Mouse (Mus musculus): ENCODE data around the gene Arhgap9.

Gene Arhgap9

DNA sequence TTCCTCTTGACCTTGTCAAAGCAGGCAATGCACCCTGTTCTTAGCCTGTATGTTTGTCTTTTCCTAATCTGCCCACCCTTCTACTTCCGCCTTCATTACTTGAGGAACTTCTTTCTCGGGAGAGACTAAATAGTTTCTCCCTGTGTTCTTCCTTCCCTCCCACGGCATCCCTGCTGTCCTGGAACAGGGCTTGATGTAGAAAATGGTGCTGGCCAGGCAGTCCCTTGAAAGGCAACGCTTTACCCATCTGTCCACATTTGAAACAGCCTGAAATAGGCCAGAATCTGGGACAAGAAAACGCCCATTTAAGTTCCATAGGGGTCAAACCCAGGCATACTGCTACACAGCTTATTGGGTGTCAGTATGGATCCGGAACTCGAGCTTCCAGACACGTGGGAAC lies 28.0 kb downstream of the Arhgap9 start:
- no peak for DNase-seq

DNA sequence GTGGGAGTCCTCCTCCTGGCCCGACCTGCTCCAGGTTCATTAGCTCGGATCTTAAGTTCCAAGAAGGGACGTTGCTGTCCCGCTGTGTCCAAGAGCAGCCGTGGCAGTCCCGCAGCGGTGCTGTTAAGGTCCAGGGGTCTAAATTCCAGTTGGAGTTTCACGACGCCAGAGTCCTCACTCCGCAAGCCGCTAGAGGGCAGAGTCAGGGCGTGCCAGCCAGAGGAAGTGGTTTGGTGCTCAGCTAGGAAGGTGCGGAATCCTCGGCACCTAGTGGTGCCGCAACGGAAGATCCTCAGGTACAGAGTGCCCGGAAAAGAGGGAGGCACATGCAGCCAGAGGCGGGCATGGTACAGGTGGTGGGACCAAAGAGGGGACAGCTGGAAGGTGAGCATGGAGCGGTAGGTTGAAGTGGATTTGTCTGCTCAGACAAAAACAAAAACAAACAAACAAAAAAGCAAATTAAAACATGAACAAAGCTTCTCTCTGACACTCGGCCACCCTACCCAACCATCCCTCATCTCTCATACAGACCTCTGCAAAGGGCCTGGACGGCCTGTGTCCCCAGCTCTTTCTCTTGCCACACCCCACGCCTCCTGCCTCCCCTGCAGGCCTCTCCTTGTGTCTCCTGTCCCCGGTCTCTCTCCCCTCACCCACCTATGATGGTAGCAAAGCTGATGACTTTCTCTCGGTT lies 29.0 kb downstream of the Arhgap9 start:
- peak; percentile 76 to 78 for DNase-seq

DNA sequence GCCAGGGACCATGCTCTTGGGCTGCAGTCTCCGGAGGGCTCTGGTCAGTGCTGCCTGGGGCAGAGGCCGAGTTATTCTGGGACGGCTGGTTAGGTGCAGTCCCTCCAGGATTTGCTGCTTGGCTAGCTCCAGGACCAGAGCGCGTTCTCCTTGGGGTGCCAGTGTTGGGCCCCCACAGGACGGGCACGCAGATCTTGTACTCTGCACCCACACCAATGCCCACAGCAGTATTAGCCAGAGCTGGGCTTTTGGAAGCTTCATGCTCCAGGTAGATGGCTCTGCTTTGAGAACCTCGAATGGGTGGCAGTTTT lies 29.5 kb downstream of the Arhgap9 start:
- DNase-seq = no peak

DNA sequence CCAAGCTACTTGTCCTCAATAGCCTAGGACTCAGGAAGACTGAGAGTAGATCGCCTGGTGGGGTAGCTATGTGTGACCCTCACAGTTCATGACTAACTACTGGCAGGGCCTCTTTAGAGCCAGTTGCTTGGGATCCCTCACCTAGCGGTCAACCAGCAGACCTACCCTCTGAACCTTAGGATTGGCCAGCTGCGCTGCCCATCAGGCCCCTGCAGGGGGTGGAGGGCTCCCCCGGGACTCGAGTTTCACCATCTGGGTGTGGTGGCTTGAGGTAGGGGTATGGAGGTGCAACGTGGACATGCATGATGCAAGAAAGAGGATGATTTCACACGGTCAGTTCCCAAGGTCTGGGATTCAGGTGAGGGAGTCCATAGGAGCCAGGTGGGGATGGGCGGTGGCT lies 30.0 kb downstream of the Arhgap9 start:
- DNase-seq = no peak

DNA sequence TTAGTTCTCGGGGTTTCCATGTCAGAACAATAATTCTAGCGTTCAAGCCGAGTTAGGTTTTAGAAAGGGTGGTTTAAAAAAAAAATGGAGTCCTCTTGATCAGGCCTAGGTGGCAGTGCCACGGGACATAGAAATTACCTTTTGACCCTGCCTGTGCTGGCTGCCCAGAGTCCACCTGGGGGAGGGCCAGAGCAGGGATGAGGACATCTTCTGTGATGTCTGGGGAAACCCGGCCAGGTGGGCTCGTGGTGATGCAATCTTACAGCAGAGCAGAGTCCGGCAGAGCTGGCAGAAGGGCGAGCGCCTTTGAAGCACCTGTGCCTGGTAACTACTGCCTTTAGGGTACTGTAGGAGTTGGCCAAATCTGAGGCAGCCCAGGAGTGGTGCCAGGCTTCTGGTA lies 30.4 kb downstream of the Arhgap9 start:
- DNase-seq = no peak

DNA sequence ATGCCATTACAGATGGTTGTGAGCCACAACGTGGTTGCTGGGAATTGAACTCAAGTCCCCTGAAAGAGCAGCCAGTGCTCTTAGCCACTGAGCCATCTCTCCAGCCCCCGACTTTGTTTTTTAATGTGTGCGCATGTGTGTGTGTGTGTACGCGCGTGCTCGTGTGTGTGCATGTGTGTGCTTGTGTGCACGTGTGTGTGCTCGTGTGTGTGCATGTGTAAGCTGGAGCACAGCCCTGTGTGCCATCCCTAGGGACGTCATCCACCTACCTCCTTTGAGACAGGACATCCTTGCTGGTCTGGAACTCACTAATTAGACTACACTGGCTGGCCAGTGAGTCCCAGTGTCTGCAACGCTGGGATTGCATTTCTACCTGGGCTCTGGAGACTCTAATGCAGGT lies 31.0 kb downstream of the Arhgap9 start:
- no peak for DNase-seq

DNA sequence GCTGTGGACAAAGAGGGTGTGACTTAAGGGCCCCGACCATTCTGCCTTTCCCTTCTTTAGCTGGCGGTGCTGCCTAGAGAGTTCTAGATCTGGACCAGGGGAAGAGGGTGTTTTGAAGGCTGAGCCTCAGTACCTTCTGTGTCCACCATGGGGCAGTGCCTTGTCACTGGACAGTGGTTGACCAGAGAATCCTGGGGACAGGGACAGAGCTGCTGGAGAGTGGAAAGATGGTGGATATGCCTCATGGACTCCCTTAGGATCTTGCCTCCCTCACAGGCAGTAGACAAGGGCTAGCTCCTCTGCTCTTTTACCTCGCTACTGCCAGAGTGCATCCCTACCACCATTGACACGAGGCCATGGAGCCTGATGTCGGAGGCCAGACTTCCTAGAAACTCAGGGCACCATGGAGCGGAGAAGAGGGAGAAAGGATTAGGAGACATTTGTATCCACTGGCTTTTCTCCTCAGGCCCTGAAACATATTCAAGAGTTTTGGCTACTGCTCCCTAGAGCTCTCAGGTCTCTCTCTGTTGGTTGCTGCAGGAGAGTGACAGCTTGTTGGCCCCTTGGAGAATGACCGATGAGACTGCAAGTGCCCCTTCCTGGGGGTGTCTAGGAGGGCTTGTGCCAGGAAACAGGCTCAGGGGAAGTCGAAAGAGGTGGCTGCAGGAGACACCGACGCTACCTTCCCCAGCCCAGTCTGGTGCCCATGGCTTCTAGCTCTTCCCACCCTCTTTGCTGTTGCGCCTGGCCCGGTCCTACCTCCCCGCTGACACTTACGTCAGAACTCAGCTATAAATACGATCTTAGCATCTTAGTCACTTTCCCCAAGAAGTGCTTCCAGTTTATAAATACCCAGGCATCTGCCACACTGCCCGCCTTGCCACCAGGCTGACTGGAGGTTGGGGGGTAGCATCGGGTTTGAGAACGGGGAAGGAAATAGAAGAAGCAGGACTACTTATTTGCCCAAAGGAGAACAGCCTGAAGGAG lies 32.4 kb downstream of the Arhgap9 start, which contains the start of gene Inhbe:
TSS of gene Inhbe (minus strand) at position 503 of the 987 bp plus-strand sequence.
- no peak for DNase-seq

DNA sequence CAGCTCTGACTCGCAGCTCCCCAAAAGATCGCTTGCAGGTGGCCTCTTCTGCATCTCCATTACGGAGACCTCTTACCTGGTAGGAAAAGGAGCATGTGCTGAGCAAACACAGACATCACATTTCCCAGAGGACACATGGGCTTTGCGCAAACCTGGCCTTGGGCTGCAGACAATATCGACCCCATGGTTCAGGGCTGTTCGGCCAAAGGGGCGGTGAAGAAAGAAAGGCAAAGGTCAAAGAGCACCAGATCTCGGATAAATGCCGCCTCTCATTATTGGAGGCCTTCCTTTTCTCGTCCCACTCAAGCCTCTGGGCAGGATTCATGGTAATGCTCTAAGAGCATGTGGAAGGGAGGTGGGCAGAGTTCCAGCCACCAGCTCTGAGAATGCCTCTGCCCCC lies 33.6 kb downstream of the Arhgap9 start:
- no peak for DNase-seq

DNA sequence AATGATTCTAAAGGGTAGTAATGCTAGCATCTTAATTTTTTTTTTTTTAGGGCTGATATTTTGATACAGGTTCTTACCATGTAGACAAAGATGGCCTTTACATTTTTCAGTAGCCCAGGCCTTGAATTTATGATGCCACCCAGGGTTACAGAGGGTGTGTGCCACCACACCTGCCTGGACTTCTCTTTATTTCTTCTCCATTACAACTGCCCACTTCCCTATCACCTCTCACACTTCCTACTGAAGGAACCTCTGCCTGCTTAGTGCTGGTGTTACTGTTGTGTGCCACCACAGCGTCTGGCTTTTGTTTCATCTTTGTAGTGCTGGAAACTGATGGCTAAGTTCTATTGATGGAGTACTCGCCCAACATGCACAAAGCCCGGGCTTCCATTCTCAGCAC lies 39.0 kb downstream of the Arhgap9 start:
- no peak for DNase-seq

DNA sequence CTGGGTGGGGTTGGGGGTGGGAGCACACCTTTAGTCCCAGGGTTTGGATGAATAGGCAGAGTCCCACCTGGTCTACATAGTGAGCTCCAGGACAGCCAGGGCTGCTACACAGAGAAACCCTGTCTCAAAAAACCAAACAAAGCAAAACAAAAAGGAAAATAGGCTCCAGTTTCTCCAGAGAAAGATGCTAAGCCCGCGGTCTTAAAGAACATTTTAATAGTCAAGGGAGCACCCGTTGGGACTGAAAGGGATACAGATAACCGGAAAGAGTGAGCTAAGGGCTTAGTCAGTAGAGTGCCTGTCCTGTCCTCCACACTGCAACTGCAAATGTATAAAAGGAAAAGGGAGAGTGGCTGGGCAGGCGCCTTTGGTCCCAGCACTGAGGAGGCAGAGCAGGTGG lies 45.4 kb downstream of the Arhgap9 start:
- no peak for DNase-seq

DNA sequence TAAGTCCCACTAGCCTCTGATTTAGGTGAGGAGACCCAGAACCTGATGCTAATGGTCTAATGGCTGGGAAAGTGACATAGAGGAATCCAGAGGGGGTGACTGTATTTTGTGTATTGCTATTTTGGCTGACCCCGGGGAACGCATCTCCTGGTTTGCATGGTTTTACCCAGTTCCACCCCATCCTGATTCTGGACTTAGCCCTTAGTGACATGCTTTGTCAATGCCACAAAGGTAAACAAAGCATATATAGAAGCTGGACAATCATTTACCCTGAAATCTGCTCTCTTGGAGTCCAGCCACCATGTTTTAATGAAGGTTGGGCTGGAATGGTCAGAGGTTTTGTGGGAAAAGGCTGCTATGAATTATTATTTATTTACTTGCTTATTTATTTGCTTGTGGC lies 46.5 kb downstream of the Arhgap9 start:
- DNase-seq = no peak

DNA sequence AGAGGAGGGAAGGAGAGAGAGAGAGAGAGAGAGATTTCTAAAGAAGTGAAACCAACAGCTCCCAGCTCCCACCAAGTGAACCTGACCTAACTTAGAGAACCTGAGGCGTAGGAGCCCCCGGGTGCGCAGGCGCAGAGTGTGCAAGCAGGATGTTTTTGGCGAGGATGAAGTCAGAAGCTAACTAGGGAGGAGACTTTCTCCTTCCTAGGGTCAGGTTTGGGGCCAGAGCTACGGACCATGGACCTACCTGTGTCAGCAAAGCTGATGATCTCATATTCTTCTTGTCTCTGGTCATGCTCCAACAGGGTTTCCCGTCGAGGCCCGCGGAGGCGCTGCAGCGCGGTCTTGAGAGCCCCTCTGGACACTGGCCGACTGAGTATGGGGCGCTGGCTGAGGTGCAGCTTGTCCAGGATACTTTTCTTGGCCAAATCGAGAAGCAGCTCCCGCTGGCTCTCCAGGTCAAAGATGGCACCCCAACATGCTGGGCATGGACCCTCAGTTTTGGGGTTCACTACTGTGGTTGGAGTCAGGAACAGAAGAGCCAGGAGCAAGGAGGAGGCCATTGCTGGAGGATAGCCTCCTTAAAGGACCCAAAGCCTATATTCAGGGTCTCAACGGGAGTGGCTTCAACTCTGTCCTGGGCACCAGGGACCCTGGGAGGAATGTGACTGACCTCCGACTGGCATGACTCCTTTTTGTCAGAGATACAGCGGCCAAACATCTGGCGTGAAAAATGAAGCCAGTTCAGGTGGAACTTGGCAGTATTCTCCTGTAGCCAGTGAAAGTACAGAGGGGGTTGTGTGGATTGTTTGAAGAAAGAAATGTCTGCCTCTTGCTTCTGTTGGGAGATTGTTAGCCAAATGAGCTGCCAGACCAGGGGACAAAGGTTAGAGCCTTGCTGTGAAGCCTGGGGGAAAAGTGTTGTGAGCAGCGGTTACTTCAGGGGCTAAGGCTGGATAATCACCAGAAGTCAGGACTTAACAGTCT lies 48.4 kb downstream of the Arhgap9 start, which contains the start of gene Inhbc:
TSS of gene Inhbc (minus strand) at position 598 of the 987 bp plus-strand sequence.
- DNase-seq = no peak

DNA sequence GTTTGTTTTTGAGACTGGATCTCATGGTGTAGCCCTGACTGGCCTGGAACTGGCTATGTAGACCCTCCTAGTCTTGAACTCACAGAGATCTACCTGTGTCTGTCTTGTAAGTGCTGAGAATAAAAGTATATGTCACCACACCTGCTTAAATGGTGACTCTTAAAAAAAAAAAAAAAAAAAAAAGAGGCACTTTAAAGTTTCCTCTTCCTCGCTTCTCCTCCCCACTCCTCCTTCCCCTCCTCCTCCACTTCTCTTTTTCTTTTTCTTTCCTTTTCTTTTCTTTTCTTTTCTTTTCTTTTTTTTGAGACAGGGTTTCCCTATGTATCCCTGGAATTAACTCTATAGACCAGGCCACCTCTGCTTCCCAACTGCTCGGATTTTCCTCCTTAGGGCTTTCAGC lies 49.3 kb downstream of the Arhgap9 start:
- DNase-seq = no peak

DNA sequence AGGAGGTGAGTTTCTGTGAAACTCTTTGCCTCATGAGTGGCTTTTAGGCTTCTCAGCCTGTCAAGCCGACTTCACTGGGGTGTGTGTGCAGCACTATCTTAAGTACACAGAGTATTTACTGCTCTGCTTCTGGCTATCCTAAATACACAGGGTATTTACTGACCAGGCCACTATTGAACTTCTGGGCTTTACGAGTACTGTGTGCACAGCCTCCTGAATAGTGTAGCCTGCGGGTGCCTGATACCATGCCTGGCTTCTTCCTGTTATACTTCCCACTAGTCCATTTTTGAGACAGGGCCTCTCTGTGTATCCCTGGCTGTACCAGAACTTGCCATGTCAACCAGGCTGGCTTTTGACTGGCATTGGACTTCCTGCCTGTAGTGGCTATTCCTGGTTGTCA lies 55.9 kb downstream of the Arhgap9 start:
- no peak for DNase-seq
